Mouse (Mus musculus): ENCODE measurements at regions not wholly inside any gene's neighbourhood (a gene's known extent, or its start where the extent isn't known, plus 50 kb on each side); places are given as distances from the start of the nearest gene placed in this dataset.

- no peak for DNase-seq
Measured at GRCm38 (mm10) chr3:157699961-157700360, 133.3 kb downstream of the Ptger3 start.

GRCm38 (mm10) chr3:157698529-157698928, 131.8 kb downstream of the Ptger3 start:
- peak in 1 of 2 experiments; percentile 64 for DNase-seq

GRCm38 (mm10) chr3:157695128-157696075, 128.7 kb downstream of the Ptger3 start:
- DNase-seq: peak; percentile 56 to 81
